Mouse (Mus musculus): Measurements from ENCODE around the gene Adssl1. TPM values are rescaled to one million over a fixed set of nuclear protein-coding genes. Genes with fewer than 3 reads are reported as not detected.

The Adssl1 gene
- polyA plus RNA-seq, 1 experiment from 2014 or later = 9.3 TPM

- Histone ChIP-seq H3K4me2 (no peak overlapping the region), H3K36me3 (no peaks in the 10 kb centered on the region), H3K9ac (no peak overlapping the region), H3K4me1 (peaks cover 30% of the 10 kb centered on the region), H3K27me3 (0 out of 2 replicates have a peak, but pooled peaks cover 3% of the 10 kb centered on the region), H3K9me3 (no peaks in the 10 kb centered on the region), H3K27ac (no peak overlapping the region), H3K4me3 (no peak overlapping the region)
- ATAC-seq (ENCODE audit: borderline replicate concordance, extremely low read depth, low FRiP score, low TSS enrichment) = no peak
- WGBS = 69% methylated on average over 7 of the region's 7 CpGs
Measured at GRCm38 (mm10) chr12:112585924-112586538, 33.8 kb upstream of the Adssl1 start.

- H3K4me1 ChIP-seq = peaks cover 37% of the 10 kb centered on the region
- H3K27me3 ChIP-seq = 0 out of 2 replicates have a peak, but pooled peaks cover 3% of the 10 kb centered on the region
- H3K4me2 ChIP-seq = peak overlapping the region; percentile 93
- H3K36me3 ChIP-seq = no peaks in the 10 kb centered on the region
- no peak for ATAC-seq (ENCODE audit: borderline replicate concordance, extremely low read depth, low FRiP score, low TSS enrichment)
- no peak overlapping the region for H3K27ac ChIP-seq
- WGBS = 53% methylated on average over 14 of the region's 14 CpGs
- H3K4me3 ChIP-seq = no peak overlapping the region
- no peak overlapping the region for H3K9ac ChIP-seq
- no peaks in the 10 kb centered on the region for H3K9me3 ChIP-seq
Measured at GRCm38 (mm10) chr12:112587125-112588124, 32.4 kb upstream of the Adssl1 start.

- Histone ChIP-seq H3K4me1 (peaks cover 49% of the 10 kb centered on the region), H3K9me3 (no peaks in the 10 kb centered on the region), H3K27ac (no peak within 1 kb of the TSS; the same call in 1 of the 2 replicates), H3K4me3 (peak within 1 kb of the TSS; percentile 52), H3K27me3 (0 out of 2 replicates have a peak, but pooled peaks cover 3% of the 10 kb centered on the region), H3K36me3 (no peaks in the 10 kb centered on the region), H3K4me2 (peak within 1 kb of the TSS; percentile 93), H3K9ac (peak within 1 kb of the TSS; percentile 54)
- under 1% methylated on average over 60 of the region's 60 CpGs for WGBS
- peak; percentile 90 for ATAC-seq (ENCODE audit: borderline replicate concordance, extremely low read depth, low FRiP score, low TSS enrichment)
Measured at GRCm38 (mm10) chr12:112588426-112589256, 31.2 kb upstream of the Adssl1 start, which contains the start of gene Inf2. Gene Inf2 (plus strand): TSS chr12:112588784.

- no peak overlapping the region for H3K27ac ChIP-seq
- H3K4me1 ChIP-seq = peaks cover 59% of the 10 kb centered on the region
- H3K36me3 ChIP-seq = no peaks in the 10 kb centered on the region
- H3K9me3 ChIP-seq = no peaks in the 10 kb centered on the region
- H3K9ac ChIP-seq = peak overlapping the region; percentile 54; the same call in 1 of the 2 replicates
- peak overlapping the region; percentile 52 for H3K4me3 ChIP-seq
- H3K27me3 ChIP-seq = 0 out of 2 replicates have a peak, but pooled peaks cover 3% of the 10 kb centered on the region
- peak overlapping the region; percentile 93 for H3K4me2 ChIP-seq
- 53% methylated on average over 8 of the region's 8 CpGs for WGBS
- ATAC-seq (ENCODE audit: borderline replicate concordance, extremely low read depth, low FRiP score, low TSS enrichment) = no peak; the same call in 1 of the 2 replicates
Measured at GRCm38 (mm10) chr12:112589491-112590191, 30.2 kb upstream of the Adssl1 start.

- H3K9ac ChIP-seq = no peak overlapping the region
- no peak overlapping the region for H3K4me2 ChIP-seq
- H3K27ac ChIP-seq = no peak overlapping the region
- 59% methylated on average over 8 of the region's 8 CpGs for WGBS
- H3K36me3 ChIP-seq = no peaks in the 10 kb centered on the region
- ATAC-seq (ENCODE audit: borderline replicate concordance, extremely low read depth, low FRiP score, low TSS enrichment) = no peak
- H3K27me3 ChIP-seq = 0 out of 2 replicates have a peak, but pooled peaks cover 3% of the 10 kb centered on the region
- H3K9me3 ChIP-seq = no peaks in the 10 kb centered on the region
- H3K4me1 ChIP-seq = peaks cover 69% of the 10 kb centered on the region
- no peak overlapping the region for H3K4me3 ChIP-seq
Measured at GRCm38 (mm10) chr12:112590566-112591239, 29.1 kb upstream of the Adssl1 start.

GRCm38 (mm10) chr12:112591240-112591639 is 28.6 kb upstream of the Adssl1 start:
- H3K27ac ChIP-seq = no peak overlapping the region
- H3K27me3 ChIP-seq = 0 out of 2 replicates have a peak, but pooled peaks cover 3% of the 10 kb centered on the region
- ATAC-seq (ENCODE audit: borderline replicate concordance, extremely low read depth, low FRiP score, low TSS enrichment) = no peak
- H3K4me1 ChIP-seq = peaks cover 72% of the 10 kb centered on the region
- H3K9ac ChIP-seq = no peak overlapping the region
- 84% methylated on average over 5 of the region's 5 CpGs for WGBS
- no peaks in the 10 kb centered on the region for H3K9me3 ChIP-seq
- H3K4me2 ChIP-seq = no peak overlapping the region
- no peaks in the 10 kb centered on the region for H3K36me3 ChIP-seq
- no peak overlapping the region for H3K4me3 ChIP-seq

- Histone ChIP-seq H3K9ac (no peak overlapping the region), H3K4me2 (no peak overlapping the region), H3K27ac (no peak overlapping the region), H3K4me3 (no peak overlapping the region), H3K36me3 (no peaks in the 10 kb centered on the region), H3K4me1 (peaks cover 72% of the 10 kb centered on the region), H3K27me3 (0 out of 2 replicates have a peak, but pooled peaks cover 3% of the 10 kb centered on the region), H3K9me3 (no peaks in the 10 kb centered on the region)
- WGBS = 72% methylated on average over 3 of the region's 3 CpGs
- ATAC-seq (ENCODE audit: borderline replicate concordance, extremely low read depth, low FRiP score, low TSS enrichment) = no peak
Measured at GRCm38 (mm10) chr12:112591730-112592129, 28.1 kb upstream of the Adssl1 start.

GRCm38 (mm10) chr12:112592985-112593734 is 26.7 kb upstream of the Adssl1 start:
- 54% methylated on average over 21 of the region's 21 CpGs for WGBS
- Histone ChIP-seq H3K4me2 (no peak overlapping the region; the same call in 1 of the 2 replicates), H3K9ac (no peak overlapping the region), H3K4me1 (peaks cover 60% of the 10 kb centered on the region), H3K27ac (peak overlapping the region; percentile 42), H3K36me3 (no peaks in the 10 kb centered on the region), H3K27me3 (no peaks in the 10 kb centered on the region), H3K4me3 (no peak overlapping the region), H3K9me3 (no peaks in the 10 kb centered on the region)
- ATAC-seq (ENCODE audit: borderline replicate concordance, extremely low read depth, low FRiP score, low TSS enrichment) = no peak

GRCm38 (mm10) chr12:112593951-112594915 is 25.6 kb upstream of the Adssl1 start:
- H3K36me3 ChIP-seq = no peaks in the 10 kb centered on the region
- H3K4me2 ChIP-seq = no peak overlapping the region
- H3K27ac ChIP-seq = peak overlapping the region; percentile 79
- no peak overlapping the region for H3K4me3 ChIP-seq
- peak; percentile 11; the same call in 1 of the 2 replicates for ATAC-seq (ENCODE audit: borderline replicate concordance, extremely low read depth, low FRiP score, low TSS enrichment)
- H3K27me3 ChIP-seq = no peaks in the 10 kb centered on the region
- 46% methylated on average over 16 of the region's 16 CpGs for WGBS
- no peaks in the 10 kb centered on the region for H3K9me3 ChIP-seq
- H3K4me1 ChIP-seq = peaks cover 59% of the 10 kb centered on the region
- H3K9ac ChIP-seq = no peak overlapping the region
